Mouse (Mus musculus): ENCODE measurements around the gene Fcgrt.
"Not testable (repeated sequence)": the region's sequence is repeated elsewhere in the genome, so short reads cannot be mapped to it uniquely, and the experiment has no call there.

Fcgrt gene

GRCm38 (mm10) chr7:45111940-45112339 lies 8.3 kb upstream of the Fcgrt start:
- in situ Hi-C loops (cut with MboI, MseI): no loop called here

GRCm38 (mm10) chr7:45110089-45110488 lies 6.4 kb upstream of the Fcgrt start:
- in situ Hi-C loops (cut with MboI, MseI): not testable (repeated sequence)

- in situ Hi-C loops (cut with MboI, MseI): no loop called here
Measured at GRCm38 (mm10) chr7:45107052-45107645, 3.5 kb upstream of the Fcgrt start.

- in situ Hi-C loops (cut with MboI, MseI): no loop called here
Measured at GRCm38 (mm10) chr7:45106441-45106840, 2.8 kb upstream of the Fcgrt start.

GRCm38 (mm10) chr7:45105491-45105890 lies 1.8 kb upstream of the Fcgrt start:
- in situ Hi-C loops (cut with MboI, MseI): no loop called here

- in situ Hi-C loops (cut with MboI, MseI): no loop called here
Measured at GRCm38 (mm10) chr7:45104941-45105340, 1.3 kb upstream of the Fcgrt start.

- in situ Hi-C loops (cut with MboI, MseI): no loop called here
Measured at GRCm38 (mm10) chr7:45102940-45103585, 588 bp downstream of the Fcgrt start.

- in situ Hi-C loops (cut with MboI, MseI): no loop called here
Measured at GRCm38 (mm10) chr7:45102441-45102840, 1.2 kb downstream of the Fcgrt start.

GRCm38 (mm10) chr7:45100046-45100445 lies 3.6 kb downstream of the Fcgrt start:
- in situ Hi-C loops (cut with MboI, MseI): no loop called here

GRCm38 (mm10) chr7:45098541-45099240 lies 5.0 kb downstream of the Fcgrt start:
- in situ Hi-C loops (cut with MboI, MseI): no loop called here

GRCm38 (mm10) chr7:45097479-45097878 lies 6.2 kb downstream of the Fcgrt start:
- in situ Hi-C loops (cut with MboI, MseI): no loop called here

- in situ Hi-C loops (cut with MboI, MseI): not testable (repeated sequence)
Measured at GRCm38 (mm10) chr7:45095965-45096364, 7.7 kb downstream of the Fcgrt start.

GRCm38 (mm10) chr7:45095367-45095766 lies 8.3 kb downstream of the Fcgrt start:
- in situ Hi-C loops (cut with MboI, MseI): no loop called here

GRCm38 (mm10) chr7:45094121-45094520 lies 9.5 kb downstream of the Fcgrt start:
- in situ Hi-C loops (cut with MboI, MseI): no loop called here

GRCm38 (mm10) chr7:45093516-45093905 lies 10.1 kb downstream of the Fcgrt start:
- in situ Hi-C loops (cut with MboI, MseI): no loop called here

GRCm38 (mm10) chr7:45092828-45093515 lies 10.7 kb downstream of the Fcgrt start:
- in situ Hi-C loops (cut with MboI, MseI): no loop called here

- in situ Hi-C loops (cut with MboI, MseI): no loop called here
Measured at GRCm38 (mm10) chr7:45092048-45092447, 11.6 kb downstream of the Fcgrt start, which contains the start of gene Rcn3. Gene Rcn3 (minus strand): TSS chr7:45092221.

- in situ Hi-C loops (cut with MboI, MseI): no loop called here
Measured at GRCm38 (mm10) chr7:45091001-45091990, 12.4 kb downstream of the Fcgrt start.

GRCm38 (mm10) chr7:45090251-45090977 lies 13.2 kb downstream of the Fcgrt start:
- in situ Hi-C loops (cut with MboI, MseI): no loop called here

GRCm38 (mm10) chr7:45088597-45088996 lies 15.1 kb downstream of the Fcgrt start:
- in situ Hi-C loops (cut with MboI, MseI): no loop called here

Data from T-helper 17 cell (primary cell).